Mouse (Mus musculus): ENCODE measurements around the gene Islr2.
"Not testable (repeated sequence)": the region's sequence is repeated elsewhere in the genome, so short reads cannot be mapped to it uniquely, and the experiment has no call there.

The Islr2 gene

DNA sequence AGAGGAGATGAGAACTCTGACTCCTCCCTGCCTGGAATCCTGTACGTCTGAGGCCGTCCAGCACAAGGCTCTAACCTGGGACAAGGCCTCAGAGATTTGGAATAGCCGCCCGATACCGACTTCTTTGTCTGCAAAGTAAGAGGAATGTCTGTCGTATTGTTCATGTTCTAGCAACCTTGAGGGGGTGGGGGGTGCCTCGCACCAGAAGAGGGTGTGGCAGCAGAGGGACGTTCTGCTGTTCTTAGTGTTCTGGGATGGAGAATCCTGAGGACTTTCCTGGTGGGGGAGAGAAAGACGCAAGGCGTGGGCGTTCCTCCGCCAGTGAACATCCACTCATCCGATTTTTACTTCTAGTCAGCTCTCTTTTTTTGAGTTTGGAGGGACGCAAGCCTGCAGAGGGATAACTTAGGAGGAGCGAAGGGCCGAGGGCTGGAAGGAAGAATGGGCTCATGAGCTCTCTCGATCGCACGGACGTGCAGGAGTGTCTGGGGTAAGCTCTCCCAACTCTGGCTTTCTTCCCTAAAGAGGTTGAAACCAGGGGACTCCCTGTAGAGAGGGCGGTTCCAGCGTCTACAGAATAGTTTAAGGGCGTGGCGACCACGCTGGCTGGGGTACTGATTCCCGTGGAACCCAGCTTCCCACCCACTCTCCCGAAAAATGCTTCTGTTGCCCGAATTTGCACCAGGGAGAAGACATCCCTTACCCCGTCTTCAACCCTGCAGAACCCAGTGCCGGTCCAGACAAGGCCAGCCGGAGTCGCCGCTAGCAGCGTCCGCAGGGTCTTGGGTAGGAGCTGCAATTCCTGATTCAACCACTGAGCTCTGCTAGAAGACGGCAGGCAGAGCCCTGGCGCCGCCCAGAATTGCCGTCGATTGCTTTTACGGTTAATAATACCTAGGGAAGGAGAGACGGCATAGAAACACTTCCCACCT is at the start of gene Islr2, which contains the start of gene Islr:
Gene Islr2 (minus strand): TSS at position 804 of the 932 bp plus-strand sequence.
Gene Islr (minus strand): TSS at position 791 of the 932 bp plus-strand sequence.
- in situ Hi-C loops (cut with MseI, MboI), result loop anchor here (5.0 kb wide), 2 partner anchors 151 to 166 kb away; no protein-coding TSS in a partner anchor

GRCm38 (mm10) chr9:58253805-58254122 is 49.6 kb upstream of the Islr2 start:
- in situ Hi-C loops (cut with MseI, MboI), result not testable (repeated sequence)

DNA sequence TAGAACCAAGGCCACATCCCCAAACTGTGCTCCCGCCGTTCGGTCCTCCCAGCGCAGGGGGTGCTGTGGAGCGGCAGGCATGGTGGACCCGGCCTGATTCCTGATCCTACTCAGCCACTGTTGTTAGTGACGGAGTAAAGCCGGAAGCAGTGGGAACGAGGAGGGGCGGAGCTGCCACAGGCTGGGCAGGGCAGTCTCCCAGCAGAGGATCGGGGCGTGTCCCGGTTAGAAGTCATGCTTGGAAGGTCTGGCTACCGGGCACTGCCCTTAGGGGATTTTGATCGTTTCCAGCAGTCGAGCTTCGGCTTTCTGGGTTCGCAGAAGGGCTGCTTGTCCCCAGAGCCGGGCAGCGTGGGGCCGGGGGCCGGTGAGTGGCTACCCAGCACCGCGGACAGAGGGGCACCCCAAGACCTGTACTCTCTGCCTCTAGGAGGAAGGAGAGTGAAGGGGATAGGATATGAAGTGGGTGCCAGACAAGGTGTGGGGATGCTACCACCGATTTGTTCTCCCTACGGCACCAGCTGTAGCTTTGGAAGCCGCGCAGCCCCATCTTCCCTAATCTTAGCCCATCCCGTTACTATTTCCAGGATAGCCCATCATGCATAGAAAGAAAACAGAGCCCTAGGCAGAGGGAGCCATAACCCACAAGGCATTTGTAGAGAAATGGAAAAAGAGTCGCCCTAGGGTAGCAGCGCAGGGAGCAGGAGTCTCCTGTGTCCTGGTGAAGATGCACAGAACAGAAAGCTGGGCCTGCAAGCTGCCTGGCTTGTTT is 49.1 kb upstream of the Islr2 start, which contains the start of gene Stoml1:
Gene Stoml1 (plus strand): TSS at position 132 of the 772 bp plus-strand sequence.
- in situ Hi-C loops (cut with MseI, MboI), result no loop called here

- in situ Hi-C loops (cut with MseI, MboI), result not testable (repeated sequence)
Observed at GRCm38 (mm10) chr9:58250730-58251129, 46.6 kb upstream of the Islr2 start.

- in situ Hi-C loops (cut with MseI, MboI), result no loop called here
Observed at GRCm38 (mm10) chr9:58250322-58250721, 46.2 kb upstream of the Islr2 start.

GRCm38 (mm10) chr9:58249592-58250192 is 45.6 kb upstream of the Islr2 start, which contains the start of gene Pml:
Pml (minus strand) TSS chr9:58249786.
- in situ Hi-C loops (cut with MseI, MboI), result no loop called here

DNA sequence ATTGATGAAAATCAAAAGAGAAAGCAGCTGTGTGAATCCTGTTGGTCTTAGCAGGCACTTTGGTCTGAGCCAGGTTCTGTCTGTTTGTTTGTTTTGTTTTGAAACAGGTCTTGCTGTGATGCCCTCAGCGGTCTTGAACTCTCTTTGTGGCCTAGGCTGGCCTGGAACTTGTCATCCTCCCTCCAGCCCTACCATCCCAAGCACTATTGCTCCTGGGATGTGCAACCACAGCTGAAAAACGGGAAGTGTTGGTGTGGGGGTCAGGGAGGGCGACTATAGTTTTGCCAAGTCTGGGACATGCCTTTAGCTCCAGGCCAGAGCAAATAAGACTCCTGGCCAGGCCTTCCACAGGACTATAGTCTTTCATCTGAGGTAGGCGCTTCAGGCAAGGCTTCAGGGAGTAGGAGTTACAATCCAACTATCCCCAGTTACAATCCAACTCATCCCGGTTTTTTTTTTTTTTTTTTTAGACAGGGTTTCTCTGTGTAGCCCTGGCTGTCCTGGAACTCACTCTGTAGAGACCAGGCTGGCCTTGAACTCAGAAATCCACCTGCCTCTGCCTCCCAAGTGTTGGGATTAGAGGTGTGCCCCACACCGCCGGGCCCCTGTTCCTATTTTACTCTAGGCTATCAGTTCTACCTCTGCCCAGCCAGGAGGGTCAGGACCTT is 44.8 kb upstream of the Islr2 start:
- in situ Hi-C loops (cut with MseI, MboI), result no loop called here

DNA sequence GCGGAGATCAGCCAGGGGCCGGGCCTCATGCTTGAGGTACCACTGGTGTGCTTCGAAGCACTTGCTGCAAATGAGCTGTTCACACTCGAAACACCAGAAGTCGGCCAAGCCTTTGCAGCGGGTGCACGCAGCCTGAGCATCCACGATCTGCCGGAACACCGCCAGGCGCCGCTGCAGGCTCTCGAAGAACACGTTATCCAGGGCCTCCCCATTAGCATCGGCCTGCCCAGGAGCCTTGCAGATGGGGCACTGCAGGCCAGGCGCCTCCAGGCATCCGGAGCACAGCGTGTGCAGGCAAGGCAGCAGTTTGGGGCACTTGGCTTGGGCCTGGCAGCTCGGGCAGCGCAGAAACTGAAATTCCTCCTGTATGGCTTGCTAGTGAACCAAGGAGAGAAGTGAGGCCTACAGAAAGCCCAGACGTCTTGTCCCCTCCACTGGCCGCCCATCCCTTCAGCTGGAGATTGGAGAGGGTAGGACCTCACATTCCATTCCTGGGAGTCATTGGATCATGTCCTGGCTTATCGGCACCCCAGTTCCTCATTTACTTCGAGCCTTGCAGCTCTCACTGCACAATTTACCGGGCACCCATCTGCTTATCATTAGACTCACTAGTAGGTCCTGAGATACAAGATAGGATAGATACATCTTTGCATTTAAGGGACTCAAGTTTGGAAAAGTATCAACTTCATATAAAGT is 43.1 kb upstream of the Islr2 start:
- in situ Hi-C loops (cut with MseI, MboI), result no loop called here

- in situ Hi-C loops (cut with MseI, MboI), result no loop called here
Observed at GRCm38 (mm10) chr9:58246083-58246591, 42.0 kb upstream of the Islr2 start.

DNA sequence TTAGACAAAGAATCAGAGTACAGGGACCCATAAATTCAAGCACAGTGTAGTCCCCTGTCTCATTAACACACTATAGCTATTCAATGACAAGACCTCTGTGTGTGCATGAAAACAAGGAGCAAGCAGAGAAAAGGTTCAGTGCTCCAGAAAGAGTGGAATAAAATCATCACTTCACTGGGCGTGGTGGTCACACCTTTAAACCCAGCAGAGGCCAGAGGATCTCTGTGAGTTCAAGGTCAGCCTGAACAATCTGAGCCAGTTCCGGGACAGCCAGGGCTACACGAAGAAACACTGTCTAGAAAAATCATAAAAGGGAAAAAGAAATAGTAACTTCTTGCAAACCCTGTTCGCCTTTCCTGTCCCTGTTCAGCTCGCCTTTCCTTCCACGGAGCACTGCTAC is 39.6 kb upstream of the Islr2 start:
- in situ Hi-C loops (cut with MseI, MboI), result no loop called here

DNA sequence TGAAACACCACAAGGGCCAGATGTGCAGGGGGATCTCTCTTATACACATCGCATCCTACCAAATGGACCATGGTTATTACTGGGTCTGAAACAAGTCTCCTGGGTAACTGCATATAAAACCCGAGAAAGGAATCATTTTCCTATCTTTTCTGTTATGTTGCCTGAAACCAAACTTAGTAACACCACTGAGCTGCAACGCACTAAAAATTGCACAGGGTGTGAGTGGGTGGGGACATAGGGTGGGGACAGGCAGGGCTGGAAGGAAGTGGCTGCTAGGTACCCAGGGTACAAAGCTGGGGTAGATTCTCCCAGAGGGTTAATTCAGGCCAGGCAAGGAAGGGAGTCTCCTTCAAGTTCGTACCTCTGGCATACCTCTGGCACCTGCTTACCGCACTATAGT is 38.6 kb upstream of the Islr2 start:
- in situ Hi-C loops (cut with MseI, MboI), result no loop called here

DNA sequence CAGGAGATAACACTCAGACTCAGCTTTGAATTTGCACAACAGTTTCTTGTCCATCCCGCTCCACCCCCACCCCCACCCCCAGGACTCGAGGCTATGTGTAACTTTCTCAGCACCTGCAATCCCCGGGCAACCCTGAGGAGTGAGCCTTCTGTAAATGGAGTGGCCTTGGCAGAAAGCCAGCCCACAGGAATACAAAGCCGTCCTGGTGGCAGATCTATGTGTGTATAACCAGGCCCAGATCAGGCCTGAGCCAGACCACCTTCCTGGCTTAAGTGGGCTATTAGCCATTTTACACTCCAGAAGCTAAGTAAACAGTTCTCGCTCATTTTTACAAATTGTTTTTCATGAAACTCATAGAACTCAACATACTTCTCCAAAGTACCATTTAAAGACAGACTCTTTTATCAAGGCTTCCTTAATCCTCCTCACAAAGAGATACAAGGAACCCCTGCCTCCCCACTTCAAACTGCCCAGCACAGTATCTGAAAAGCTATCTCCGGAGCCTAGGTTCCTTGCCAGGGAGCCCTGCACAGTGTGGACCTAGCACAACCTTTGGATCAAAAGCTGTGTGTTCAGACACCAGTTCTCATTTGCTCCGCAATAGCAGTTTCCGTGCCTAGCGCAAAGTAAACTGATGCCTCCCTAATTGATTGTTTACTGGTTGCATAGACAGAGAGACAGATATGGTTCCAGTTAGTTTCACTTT is 37.8 kb upstream of the Islr2 start:
- in situ Hi-C loops (cut with MseI, MboI), result no loop called here

- in situ Hi-C loops (cut with MseI, MboI), result no loop called here
Observed at GRCm38 (mm10) chr9:58234502-58235015, 30.4 kb upstream of the Islr2 start.

DNA sequence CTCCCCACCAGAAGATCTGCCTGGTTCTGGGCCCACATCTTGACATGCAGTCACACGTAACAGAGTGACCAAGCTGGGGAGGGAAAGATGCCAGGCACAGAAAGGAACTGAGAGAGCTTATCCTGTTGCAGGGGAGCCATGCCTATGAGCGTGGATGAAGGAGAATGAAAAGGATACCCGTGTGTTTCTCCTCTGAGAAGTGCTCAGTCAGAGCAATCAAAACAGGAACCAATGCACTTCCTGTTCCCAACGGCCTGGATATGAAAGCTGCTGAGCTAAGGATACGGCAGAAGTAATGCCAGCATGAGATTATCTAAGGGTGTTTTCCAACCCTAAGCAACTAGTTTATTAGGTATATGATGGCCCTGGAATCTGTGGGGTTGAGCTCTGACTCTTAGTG is 28.3 kb upstream of the Islr2 start:
- in situ Hi-C loops (cut with MseI, MboI), result no loop called here

- in situ Hi-C loops (cut with MseI, MboI), result no loop called here
Observed at GRCm38 (mm10) chr9:58231746-58232145, 27.6 kb upstream of the Islr2 start.

GRCm38 (mm10) chr9:58228777-58229466 is 24.8 kb upstream of the Islr2 start:
- in situ Hi-C loops (cut with MseI, MboI), result no loop called here

GRCm38 (mm10) chr9:58225915-58226913 is 22.1 kb upstream of the Islr2 start:
- in situ Hi-C loops (cut with MseI, MboI), result no loop called here

DNA sequence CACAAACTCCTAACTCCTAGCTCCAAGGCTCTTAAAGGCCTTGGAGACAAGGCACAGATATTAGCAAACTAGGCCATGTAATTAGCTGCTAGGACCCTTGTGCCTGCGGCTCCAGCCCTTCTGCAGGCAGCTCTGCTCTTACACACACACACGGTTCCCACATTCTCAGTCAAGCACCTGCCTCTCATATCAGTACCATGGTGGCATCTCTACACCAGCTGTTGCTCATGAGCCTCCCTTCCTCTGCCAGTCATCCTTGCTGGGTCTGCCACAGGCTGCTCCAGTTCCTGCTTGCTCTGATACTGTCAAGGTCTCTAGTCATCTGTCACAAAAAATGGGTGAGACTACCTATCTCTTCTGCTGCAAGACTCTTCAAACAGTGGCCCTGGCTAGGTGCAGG is 20.2 kb upstream of the Islr2 start:
- in situ Hi-C loops (cut with MseI, MboI), result no loop called here
